Mouse (Mus musculus): Measurements from ENCODE around the gene Ddx1.

DNA sequence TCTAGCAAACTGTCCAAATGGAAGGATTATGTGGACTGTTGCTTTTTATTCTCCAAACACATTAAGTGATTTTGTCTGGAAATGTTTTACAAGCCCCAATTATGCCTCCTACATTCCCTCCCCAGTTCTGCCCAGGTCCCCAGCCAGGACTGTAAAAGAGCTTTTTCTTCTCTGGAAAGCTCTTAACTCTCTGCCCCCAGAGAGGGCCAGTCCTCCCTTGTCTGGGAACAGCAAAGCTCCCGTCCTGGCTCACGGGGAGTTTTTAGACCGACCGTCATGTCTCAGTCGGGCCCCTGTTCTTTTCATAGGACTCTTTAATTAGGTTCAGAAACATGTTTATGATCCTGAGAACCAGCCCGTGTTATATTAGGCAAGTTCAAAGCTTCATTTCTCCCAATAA is 75.0 kb downstream of the Ddx1 start:
- TF ChIP-seq CTCF (conservative IDR thresholded peaks at IDR 0.05 in 1 of 2, IDR thresholded peaks at IDR 0.05 in 1 of 2; ENCODE audit: low read depth in 2 of 2, low read length in 2 of 2) (no peak), RAD21 (IDR thresholded peaks at IDR 0.05; ENCODE audit: low read depth, low read length) (no peak), POLR2A (IDR thresholded peaks at IDR 0.05; ENCODE audit: low read depth, low read length) (no peak), SIN3A (IDR thresholded peaks at IDR 0.05; ENCODE audit: low read length) (no peak), ZNF384 (IDR thresholded peaks at IDR 0.05; ENCODE audit: low read depth, low read length) (no peak), POLR2AphosphoS2 (IDR thresholded peaks at IDR 0.05; ENCODE audit: low read depth, low read length) (no peak), NRF1 (IDR thresholded peaks at IDR 0.05; ENCODE audit: low read depth, low read length) (no peak), EP300 (IDR thresholded peaks at IDR 0.05; ENCODE audit: low read length) (no peak), NELFE (IDR thresholded peaks at IDR 0.05; ENCODE audit: low read depth, low read length) (no peak), ZKSCAN1 (IDR thresholded peaks at IDR 0.05; ENCODE audit: borderline replicate concordance, low read depth, low read length) (no peak)

Measured in CH12.LX (cell line).